Mouse (Mus musculus): ENCODE data around the gene Taf3. TPM values are rescaled to one million over a fixed set of nuclear protein-coding genes. Genes with fewer than 3 reads are reported as not detected.

Gene Taf3
- total RNA-seq, 2 experiments from 2014 or later: 6.3 to 7.7 TPM

DNA sequence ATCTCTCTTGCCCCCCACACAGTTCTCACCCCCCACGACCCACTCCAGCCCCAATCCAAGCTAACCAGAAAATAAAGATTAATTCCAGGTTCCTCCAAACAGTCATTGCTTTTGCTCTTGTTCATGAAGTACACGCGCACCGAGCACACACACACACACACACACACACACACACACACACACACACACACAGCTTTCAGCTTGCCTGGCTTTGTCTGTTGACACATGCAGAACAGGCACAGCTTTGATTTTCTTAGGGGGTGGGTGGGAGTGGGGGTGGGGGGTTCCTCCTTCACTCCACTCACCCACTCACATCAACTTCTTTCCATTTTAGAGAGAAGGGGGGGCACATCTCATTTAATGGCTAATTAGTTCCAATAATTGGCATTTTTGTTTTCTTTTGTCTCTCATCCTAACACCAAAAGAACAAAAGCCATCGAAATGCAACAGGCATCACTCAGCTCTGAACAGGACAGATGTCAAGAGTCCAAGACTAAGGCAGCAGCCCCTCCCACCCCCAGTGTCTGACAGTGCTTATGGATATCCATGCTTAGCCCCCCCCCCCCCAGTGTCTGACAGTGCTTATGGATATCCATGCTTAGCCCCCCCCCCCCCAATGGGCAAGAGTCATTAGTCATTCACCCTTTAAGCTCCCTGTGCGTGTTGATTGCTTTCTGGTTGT lies 155.0 kb downstream of the Taf3 start:
- intact Hi-C loops (cut with DNase I): no loop called here
- no peak for DNase-seq

GRCm38 (mm10) chr2:9892541-9892940 lies 155.9 kb downstream of the Taf3 start:
- intact Hi-C loops (cut with DNase I): no loop called here
- DNase-seq: no peak

GRCm38 (mm10) chr2:9890906-9891305 lies 157.5 kb downstream of the Taf3 start:
- intact Hi-C loops (cut with DNase I): no loop called here
- no peak for DNase-seq

GRCm38 (mm10) chr2:9890251-9890650 lies 158.1 kb downstream of the Taf3 start:
- intact Hi-C loops (cut with DNase I): no loop called here
- no peak for DNase-seq

DNA sequence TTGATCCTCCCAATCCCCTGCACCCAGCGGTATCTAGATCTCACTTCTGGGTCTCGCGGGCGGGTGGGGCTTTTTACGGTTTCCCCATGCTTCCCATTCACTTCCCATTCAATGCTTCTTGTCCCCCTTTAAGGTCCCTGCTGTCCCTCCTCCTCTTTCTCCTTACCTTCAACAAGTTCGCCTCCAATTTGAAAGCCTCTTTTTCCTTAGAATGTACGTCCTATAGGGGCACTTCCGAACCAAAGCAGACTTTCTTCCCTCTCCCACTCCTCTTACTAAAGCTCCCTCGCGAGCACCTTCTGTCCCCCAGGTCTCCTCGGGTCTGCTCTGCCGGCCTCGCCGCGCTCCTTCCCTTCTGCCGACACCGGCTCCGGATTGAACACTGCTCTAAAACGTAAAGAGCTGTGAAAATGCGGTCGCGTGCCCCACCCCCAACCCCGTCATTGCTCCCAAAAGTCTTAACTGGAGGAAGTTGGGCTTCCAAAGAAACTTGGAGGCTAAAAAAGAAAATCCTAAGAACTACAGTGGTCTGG lies 158.7 kb downstream of the Taf3 start, which contains the start of gene Gata3:
Gata3 (minus strand) TSS at position 384 of the 533 bp plus-strand sequence.
- intact Hi-C loops (cut with DNase I): loop anchor here (5.0 to 10.0 kb wide), 3 partner anchors 125 to 1898 kb away; no protein-coding TSS in a partner anchor
- DNase-seq: no peak

DNA sequence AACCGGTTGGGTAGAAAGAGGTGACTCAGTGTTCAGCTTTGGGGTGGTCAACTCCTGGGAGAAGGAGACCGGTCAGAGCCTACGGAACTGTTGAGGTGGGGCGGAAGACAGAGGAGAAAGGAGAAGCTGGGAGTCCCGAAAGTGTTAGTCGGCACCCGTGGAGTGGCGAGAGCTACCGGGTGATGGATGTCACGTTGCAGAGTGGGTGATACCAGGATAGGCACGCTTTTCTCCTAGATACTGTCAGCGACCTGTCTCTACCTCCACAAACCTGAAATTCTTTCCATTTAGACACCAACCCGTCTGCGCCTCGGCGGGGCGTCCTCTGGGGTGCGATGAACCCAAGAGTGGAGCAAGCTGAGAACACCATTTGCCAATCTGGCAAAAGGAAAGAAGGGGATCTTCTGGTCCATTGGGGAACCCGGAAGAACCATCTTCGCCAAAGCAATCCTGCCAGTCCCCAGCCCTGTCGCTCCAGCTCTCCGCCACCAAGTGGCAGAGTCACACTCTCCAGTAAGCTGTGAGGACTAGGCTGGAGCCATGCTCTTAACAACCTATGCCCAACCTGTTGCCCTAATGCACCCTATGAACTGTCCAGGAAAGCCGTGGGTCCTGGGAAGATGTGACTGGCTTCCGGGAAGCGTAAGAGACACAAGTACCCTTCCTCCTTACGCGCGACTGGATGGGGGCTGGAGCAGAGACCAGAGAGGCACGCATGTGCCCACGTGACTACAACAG lies 159.3 kb downstream of the Taf3 start, which contains the start of gene 9230102O04Rik:
9230102O04Rik (minus strand) TSS at position 628 of the 738 bp plus-strand sequence.
- intact Hi-C loops (cut with DNase I): loop anchor here (5.0 to 10.0 kb wide), 3 partner anchors 126 to 1898 kb away; no protein-coding TSS in a partner anchor
- no peak for DNase-seq

GRCm38 (mm10) chr2:9887636-9888035 lies 160.8 kb downstream of the Taf3 start:
- intact Hi-C loops (cut with DNase I): loop anchor here (5.0 to 10.0 kb wide), 3 partner anchors 127 to 1900 kb away; no protein-coding TSS in a partner anchor
- DNase-seq: no peak

- DNase-seq: no peak
- intact Hi-C loops (cut with DNase I): loop anchor here (5.0 to 10.0 kb wide), 3 partner anchors 128 to 1900 kb away; no protein-coding TSS in a partner anchor
Measured at GRCm38 (mm10) chr2:9886921-9887610, 161.3 kb downstream of the Taf3 start.

DNA sequence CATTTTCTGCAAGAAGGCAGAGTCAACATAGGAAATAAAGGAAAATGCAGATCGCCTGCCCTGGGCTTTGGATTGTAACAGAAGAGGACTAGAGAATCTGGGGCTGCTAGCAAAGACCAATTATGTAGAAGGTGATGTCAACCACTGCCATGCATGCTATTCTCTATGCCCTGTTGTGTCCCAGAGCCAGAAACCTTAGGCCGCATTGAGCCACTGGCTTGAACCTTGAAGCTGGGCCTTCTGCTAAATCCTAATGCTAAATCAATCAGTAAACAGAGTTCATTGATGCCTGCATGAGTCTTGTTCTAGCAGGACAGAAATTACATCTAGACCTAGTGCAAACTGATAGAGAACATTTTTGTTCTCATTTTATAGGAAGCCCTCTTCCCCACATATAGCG lies 162.4 kb downstream of the Taf3 start:
- DNase-seq: no peak
- intact Hi-C loops (cut with DNase I): loop anchor here (5.0 to 10.0 kb wide), 3 partner anchors 129 to 1901 kb away; no protein-coding TSS in a partner anchor

- intact Hi-C loops (cut with DNase I): loop anchor here (5.0 to 10.0 kb wide), 3 partner anchors 130 to 1902 kb away; no protein-coding TSS in a partner anchor
- no peak for DNase-seq
Measured at GRCm38 (mm10) chr2:9885217-9885770, 163.1 kb downstream of the Taf3 start.

DNA sequence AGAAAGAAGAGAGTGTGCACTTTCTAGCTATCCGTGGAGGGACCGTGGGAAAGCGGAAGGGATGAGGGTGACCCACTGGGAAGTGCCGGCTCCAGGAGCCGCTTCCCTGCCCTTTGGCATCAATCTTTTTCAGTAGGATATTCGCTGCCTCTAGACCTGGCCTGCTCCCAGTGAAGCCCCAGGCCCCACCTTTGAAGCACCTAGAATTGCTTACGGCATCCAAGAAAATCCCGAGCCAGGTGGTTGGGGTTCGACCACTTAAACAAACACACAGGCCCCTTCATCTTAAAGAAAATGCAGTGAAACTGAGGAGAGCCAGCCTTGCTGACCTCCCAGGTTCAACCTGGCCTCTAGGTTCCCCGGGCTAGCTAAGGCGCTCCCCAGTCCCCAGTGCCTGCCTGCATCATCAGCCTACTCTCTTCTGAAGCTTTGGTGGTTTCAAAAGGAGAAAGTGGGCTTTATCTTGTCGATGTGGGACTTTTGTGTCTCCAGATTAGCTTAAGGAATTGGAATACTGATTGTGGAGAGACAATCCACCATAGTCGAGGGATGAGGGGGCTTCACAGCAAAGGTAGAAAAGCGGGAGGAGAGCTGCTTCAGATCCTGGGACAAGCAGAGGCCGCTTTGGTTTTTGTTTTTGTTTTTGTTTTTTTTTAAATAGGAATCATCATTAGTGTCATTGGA lies 163.7 kb downstream of the Taf3 start:
- DNase-seq: no peak
- intact Hi-C loops (cut with DNase I): loop anchor here (5.0 to 10.0 kb wide), 3 partner anchors 130 to 1903 kb away; no protein-coding TSS in a partner anchor

- intact Hi-C loops (cut with DNase I): loop anchor here (10.0 kb wide), 2 partner anchors 131 to 1209 kb away; no protein-coding TSS in a partner anchor
- no peak for DNase-seq
Measured at GRCm38 (mm10) chr2:9883803-9884532, 164.4 kb downstream of the Taf3 start.

DNA sequence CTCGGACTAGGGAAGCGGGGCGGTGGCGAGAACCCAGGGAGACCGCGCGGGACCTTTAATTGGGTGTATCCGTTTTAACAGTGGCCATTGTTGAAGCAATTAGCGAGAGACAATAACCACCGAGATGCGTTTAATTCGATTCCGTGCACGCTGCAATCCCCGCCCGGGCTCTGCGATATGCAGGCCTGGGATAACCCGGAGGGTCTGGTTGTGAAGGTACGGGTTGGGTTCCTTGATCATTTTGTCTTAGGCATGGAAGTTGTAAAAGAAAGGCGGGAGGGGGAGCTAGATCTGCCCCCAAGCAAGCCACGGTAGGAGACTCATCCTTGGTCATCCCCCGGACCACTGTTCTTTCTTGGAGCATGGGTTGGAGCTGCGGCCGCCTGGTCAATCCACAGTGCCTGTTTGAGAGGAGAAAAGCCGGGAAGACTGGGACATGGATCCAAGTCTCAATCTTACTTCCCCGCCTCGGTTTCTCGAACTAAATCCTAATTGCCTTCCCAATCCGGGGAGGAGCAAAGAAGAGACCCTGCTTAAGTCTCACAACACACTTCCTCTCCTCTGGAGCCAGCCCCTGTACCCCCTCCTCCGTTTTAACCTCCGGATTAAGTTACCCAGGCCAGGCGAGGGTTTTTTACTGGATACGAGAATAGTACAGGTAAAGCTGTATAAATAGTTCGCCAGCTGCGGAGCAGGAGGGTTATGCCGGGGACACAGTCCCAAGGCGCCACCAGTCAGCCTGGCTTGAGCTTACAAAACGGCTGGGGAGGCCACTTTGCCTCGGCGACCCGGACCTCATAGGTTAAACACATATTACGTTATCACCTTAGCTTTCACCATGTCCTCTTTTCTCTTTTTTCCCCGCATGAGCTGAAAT lies 165.2 kb downstream of the Taf3 start:
- intact Hi-C loops (cut with DNase I): loop anchor here (10.0 kb wide), 2 partner anchors 132 to 1208 kb away; no protein-coding TSS in a partner anchor
- no peak for DNase-seq

- intact Hi-C loops (cut with DNase I): loop anchor here (10.0 kb wide), 2 partner anchors 132 to 1208 kb away; no protein-coding TSS in a partner anchor
- DNase-seq: peak in 1 of 2 experiments; percentile 46
Measured at GRCm38 (mm10) chr2:9882371-9882925, 165.9 kb downstream of the Taf3 start.

GRCm38 (mm10) chr2:9881611-9882023 lies 166.8 kb downstream of the Taf3 start:
- intact Hi-C loops (cut with DNase I): loop anchor here (10.0 kb wide), 2 partner anchors 133 to 1207 kb away; no protein-coding TSS in a partner anchor
- DNase-seq: no peak

- intact Hi-C loops (cut with DNase I): loop anchor here (10.0 kb wide), 2 partner anchors 134 to 1206 kb away; no protein-coding TSS in a partner anchor
- DNase-seq: no peak
Measured at GRCm38 (mm10) chr2:9881051-9881591, 167.3 kb downstream of the Taf3 start, which contains the start of gene 4930412O13Rik. TSS of gene 4930412O13Rik (plus strand) at chr2:9881252.

All from gastrocnemius, postnatal 36 days (tissue).